Mouse (Mus musculus): ENCODE measurements around the gene Taf5l. TPM values are rescaled to one million over a fixed set of nuclear protein-coding genes. Genes with fewer than 3 reads are reported as not detected.
"Not testable (repeated sequence)": the region's sequence is repeated elsewhere in the genome, so short reads cannot be mapped to it uniquely, and the experiment has no call there.

Gene Taf5l
- polyA plus RNA-seq, 1 experiment from 2014 or later = 18.0 TPM

DNA sequence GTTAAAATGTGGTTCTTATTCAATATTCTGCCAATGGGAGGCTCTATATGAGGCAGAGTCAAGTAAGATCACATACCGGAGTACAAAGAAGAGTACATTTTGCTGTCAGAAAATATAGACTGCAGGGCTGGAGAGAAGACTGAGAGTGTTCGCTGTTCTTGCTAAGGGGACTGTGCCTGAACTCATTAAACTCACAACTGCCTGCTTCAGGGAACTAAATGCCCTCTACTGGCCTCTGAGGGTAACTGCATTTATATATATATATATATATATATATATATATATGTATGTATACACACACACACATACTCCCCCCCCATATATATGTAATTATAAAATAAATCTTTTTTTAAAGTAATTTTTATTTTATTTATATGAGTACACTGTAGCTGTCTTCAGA, 54.3 kb downstream of the Taf5l start:
- ATAC-seq (ENCODE audit: low FRiP score, low TSS enrichment) (no peak), DNase-seq (ENCODE audit: low spot score) (no peak)
- Histone ChIP-seq H3K4me3 (ENCODE audit: low read depth, low read length) (no peak overlapping the region), H3K4me2 (replicated peaks; ENCODE audit: low read depth) (no peak overlapping the region), H3K4me1 (replicated peaks; ENCODE audit: control insufficient read depth, insufficient read depth) (no peaks in the 10 kb centered on the region), H3K9ac (ENCODE audit: low read length) (no peak overlapping the region), H3K27me3 (ENCODE audit: control insufficient read depth, insufficient read depth, low read length) (no peaks in the 10 kb centered on the region), H3K27ac (replicated peaks) (no peak overlapping the region), H3K36me3 (ENCODE audit: control insufficient read depth, insufficient read depth, low read length) (0 out of 2 replicates have a peak, but pooled peaks cover 4% of the 10 kb centered on the region), H3K9me3 (ENCODE audit: control insufficient read depth, low read length) (no peaks in the 10 kb centered on the region)
- 62% methylated on average over 2 of the region's 2 CpGs for WGBS
- TF ChIP-seq CTCF (IDR thresholded peaks at IDR 0.05; ENCODE audit: low read depth) (peak; percentile 67), EP300 (optimal IDR thresholded peaks at IDR 0.05) (no peak)

DNA sequence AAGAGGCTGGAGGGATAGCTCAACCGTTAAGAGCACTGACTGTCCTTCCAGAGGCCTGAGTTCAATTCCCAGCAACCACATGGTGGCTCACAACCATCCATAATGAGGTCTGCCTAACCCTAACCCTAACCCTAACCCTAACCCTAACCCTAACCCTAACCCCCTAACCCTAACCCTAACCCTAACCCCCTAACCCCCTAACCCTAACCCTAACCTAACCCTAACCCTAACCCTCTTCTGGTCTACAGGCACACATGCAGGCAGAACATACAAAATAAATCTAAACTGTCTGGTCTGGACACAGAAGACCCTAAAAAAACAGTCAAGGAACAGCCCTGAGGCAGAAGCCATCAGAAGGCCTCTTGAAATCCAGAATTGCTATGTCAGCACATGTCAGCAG, 59.8 kb downstream of the Taf5l start:
- H3K27ac ChIP-seq (replicated peaks) = no peak overlapping the region
- H3K36me3 ChIP-seq (ENCODE audit: control insufficient read depth, insufficient read depth, low read length) = no peaks in the 10 kb centered on the region
- WGBS = 67% methylated on average over 1 of the region's 1 CpGs
- no peak for DNase-seq (ENCODE audit: low spot score)
- H3K4me3 ChIP-seq (ENCODE audit: low read depth, low read length) = no peak overlapping the region
- no peak for TF ChIP-seq CTCF (IDR thresholded peaks at IDR 0.05; ENCODE audit: low read depth)
- H3K4me2 ChIP-seq (replicated peaks; ENCODE audit: low read depth) = no peak overlapping the region
- no peaks in the 10 kb centered on the region for H3K27me3 ChIP-seq (ENCODE audit: control insufficient read depth, insufficient read depth, low read length)
- H3K9me3 ChIP-seq (ENCODE audit: control insufficient read depth, low read length) = no peaks in the 10 kb centered on the region
- ATAC-seq (ENCODE audit: low FRiP score, low TSS enrichment) = no peak
- H3K4me1 ChIP-seq (replicated peaks; ENCODE audit: control insufficient read depth, insufficient read depth) = no peaks in the 10 kb centered on the region
- H3K9ac ChIP-seq (ENCODE audit: low read length) = no peak overlapping the region

DNA sequence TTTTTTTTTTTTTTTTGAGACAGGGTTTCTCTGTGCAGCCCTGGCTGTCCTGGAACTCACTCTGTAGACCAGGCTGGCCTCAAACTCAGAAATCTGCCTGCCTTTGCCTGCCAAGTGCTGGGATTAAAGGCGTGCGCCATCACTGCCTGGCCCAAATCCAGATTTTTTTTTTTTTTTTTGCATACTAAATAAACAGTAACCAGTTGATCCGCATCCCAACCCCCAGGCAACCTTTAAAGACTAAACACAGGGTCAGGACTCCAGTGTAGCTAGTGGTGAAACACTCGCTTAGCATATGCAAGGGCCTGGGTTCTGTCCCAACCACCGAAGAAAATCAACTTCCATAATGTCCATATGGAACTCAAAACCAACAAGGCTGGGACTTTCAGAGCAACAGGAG, 60.6 kb downstream of the Taf5l start:
- not testable (repeated sequence) for ATAC-seq (ENCODE audit: low FRiP score, low TSS enrichment); DNase-seq (ENCODE audit: low spot score); H3K9me3 ChIP-seq (ENCODE audit: control insufficient read depth, low read length); H3K27ac ChIP-seq (replicated peaks); H3K4me2 ChIP-seq (replicated peaks; ENCODE audit: low read depth); H3K4me3 ChIP-seq (ENCODE audit: low read depth, low read length); H3K36me3 ChIP-seq (ENCODE audit: control insufficient read depth, insufficient read depth, low read length); H3K9ac ChIP-seq (ENCODE audit: low read length); H3K27me3 ChIP-seq (ENCODE audit: control insufficient read depth, insufficient read depth, low read length); H3K4me1 ChIP-seq (replicated peaks; ENCODE audit: control insufficient read depth, insufficient read depth)
- 41% methylated on average over 5 of the region's 5 CpGs for WGBS

DNA sequence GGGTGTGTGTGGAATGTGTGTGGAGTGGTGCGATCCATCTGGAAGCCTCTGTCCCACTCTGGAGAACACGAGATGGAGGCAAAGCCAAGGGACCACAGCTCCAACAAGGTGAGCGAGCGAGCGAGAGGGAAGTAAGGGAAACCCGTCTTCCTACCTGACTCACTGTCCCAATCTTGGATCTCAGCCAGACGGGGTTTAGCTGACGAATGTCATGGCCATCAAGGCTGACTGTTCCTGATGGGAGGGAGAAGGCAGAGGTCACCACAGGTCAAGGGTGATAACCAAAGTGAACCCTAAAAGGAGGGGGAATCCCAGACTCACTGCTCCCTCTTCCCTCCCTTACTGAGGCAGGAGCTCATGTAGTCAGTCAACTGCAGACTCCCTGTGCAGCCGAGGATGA, 61.1 kb downstream of the Taf5l start:
- Histone ChIP-seq H3K4me3 (ENCODE audit: low read depth, low read length) (no peak overlapping the region), H3K27me3 (ENCODE audit: control insufficient read depth, insufficient read depth, low read length) (no peaks in the 10 kb centered on the region), H3K27ac (replicated peaks) (no peak overlapping the region), H3K9ac (ENCODE audit: low read length) (no peak overlapping the region), H3K9me3 (ENCODE audit: control insufficient read depth, low read length) (no peaks in the 10 kb centered on the region), H3K4me2 (replicated peaks; ENCODE audit: low read depth) (no peak overlapping the region), H3K36me3 (ENCODE audit: control insufficient read depth, insufficient read depth, low read length) (no peaks in the 10 kb centered on the region), H3K4me1 (replicated peaks; ENCODE audit: control insufficient read depth, insufficient read depth) (no peaks in the 10 kb centered on the region)
- DNase-seq (ENCODE audit: low spot score) (no peak), ATAC-seq (ENCODE audit: low FRiP score, low TSS enrichment) (no peak)
- no peak for TF ChIP-seq EP300 (optimal IDR thresholded peaks at IDR 0.05)
- no peak for TF ChIP-seq CTCF (IDR thresholded peaks at IDR 0.05; ENCODE audit: low read depth)
- WGBS = 78% methylated on average over 9 of the region's 9 CpGs

DNA sequence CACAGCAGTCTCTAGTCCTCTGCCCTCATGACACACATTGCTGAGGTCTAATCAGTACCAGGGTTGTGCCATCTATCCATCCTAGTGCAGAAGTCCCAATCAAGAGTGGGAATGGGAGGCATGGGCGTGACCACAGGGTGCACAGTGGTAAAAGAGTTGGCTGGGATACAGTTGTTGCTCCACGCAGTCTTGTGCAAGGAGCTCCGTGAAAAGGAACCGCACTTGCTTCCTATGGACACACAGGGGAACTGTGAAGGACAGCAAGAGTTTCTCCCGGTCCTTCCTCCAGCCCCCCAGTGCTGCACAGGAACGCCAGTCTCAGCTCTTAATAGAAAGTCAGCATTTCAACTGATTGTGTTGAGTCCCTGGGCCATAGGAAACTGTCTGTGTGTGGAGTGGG, 61.7 kb downstream of the Taf5l start:
- Histone ChIP-seq H3K27ac (replicated peaks) (no peak overlapping the region), H3K27me3 (ENCODE audit: control insufficient read depth, insufficient read depth, low read length) (no peaks in the 10 kb centered on the region), H3K4me2 (replicated peaks; ENCODE audit: low read depth) (no peak overlapping the region), H3K9me3 (ENCODE audit: control insufficient read depth, low read length) (no peaks in the 10 kb centered on the region), H3K4me3 (ENCODE audit: low read depth, low read length) (no peak overlapping the region), H3K4me1 (replicated peaks; ENCODE audit: control insufficient read depth, insufficient read depth) (no peaks in the 10 kb centered on the region), H3K9ac (ENCODE audit: low read length) (no peak overlapping the region), H3K36me3 (ENCODE audit: control insufficient read depth, insufficient read depth, low read length) (no peaks in the 10 kb centered on the region)
- ATAC-seq (ENCODE audit: low FRiP score, low TSS enrichment) (no peak), DNase-seq (ENCODE audit: low spot score) (no peak)
- WGBS = 93% methylated on average over 6 of the region's 6 CpGs
- TF ChIP-seq EP300 (optimal IDR thresholded peaks at IDR 0.05) (no peak), CTCF (IDR thresholded peaks at IDR 0.05; ENCODE audit: low read depth) (no peak)

DNA sequence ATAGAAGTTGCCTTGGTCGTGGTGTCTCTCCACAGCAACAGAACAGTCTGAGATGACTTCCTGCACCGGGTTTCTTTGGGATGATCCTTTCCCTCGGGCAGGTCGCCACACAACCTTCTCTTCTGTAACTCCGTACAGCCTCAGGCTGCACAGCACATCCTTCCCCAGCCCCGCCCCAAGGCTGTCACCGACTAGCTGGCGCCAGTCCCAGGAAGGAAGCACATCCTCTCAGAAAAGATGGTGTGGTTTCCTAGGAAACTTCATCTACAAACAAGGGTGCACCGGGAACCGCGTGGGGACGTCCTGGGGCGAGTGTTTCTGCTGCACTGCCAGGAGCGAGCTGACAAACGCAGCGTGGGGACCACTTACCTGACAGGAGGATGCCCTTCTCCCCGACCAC, 63.1 kb downstream of the Taf5l start:
- TF ChIP-seq CTCF (IDR thresholded peaks at IDR 0.05; ENCODE audit: low read depth) = no peak
- no peak for TF ChIP-seq EP300 (optimal IDR thresholded peaks at IDR 0.05)
- no peaks in the 10 kb centered on the region for H3K27me3 ChIP-seq (ENCODE audit: control insufficient read depth, insufficient read depth, low read length)
- no peak for ATAC-seq (ENCODE audit: low FRiP score, low TSS enrichment)
- no peak overlapping the region for H3K9ac ChIP-seq (ENCODE audit: low read length)
- H3K36me3 ChIP-seq (ENCODE audit: control insufficient read depth, insufficient read depth, low read length) = peaks cover 7% of the 10 kb centered on the region; the same call in 1 of the 2 replicates
- H3K27ac ChIP-seq (replicated peaks) = no peak overlapping the region
- no peak overlapping the region for H3K4me2 ChIP-seq (replicated peaks; ENCODE audit: low read depth)
- 70% methylated on average over 17 of the region's 17 CpGs for WGBS
- no peaks in the 10 kb centered on the region for H3K4me1 ChIP-seq (replicated peaks; ENCODE audit: control insufficient read depth, insufficient read depth)
- no peak for DNase-seq (ENCODE audit: low spot score)
- H3K4me3 ChIP-seq (ENCODE audit: low read depth, low read length) = no peak overlapping the region
- no peaks in the 10 kb centered on the region for H3K9me3 ChIP-seq (ENCODE audit: control insufficient read depth, low read length)
